Mouse (Mus musculus): ENCODE data around the gene Hpd.
A peak's percentile ranks its signal among the peaks of the same experiment; 100 is the strongest.

GRCm38 (mm10) chr5:123122181-123122580 is 60.3 kb downstream of the Hpd start:
- no peak for TF ChIP-seq RCOR1 (conservative IDR thresholded peaks at IDR 0.05; ENCODE audit: low read depth, low read length)
- TF ChIP-seq CTCF (conservative IDR thresholded peaks at IDR 0.05 in 1 of 2, IDR thresholded peaks at IDR 0.05 in 1 of 2; ENCODE audit: low read depth in 2 of 2, low read length in 2 of 2), result peak; percentile 9 to 60; a peak in 2 of 4 replicates
- no peak for TF ChIP-seq MXI1 (IDR thresholded peaks at IDR 0.05; ENCODE audit: low read depth, low read length)
- no peak for TF ChIP-seq BHLHE40 (IDR thresholded peaks at IDR 0.05; ENCODE audit: low read depth, low read length)
- no peak for TF ChIP-seq MAZ (IDR thresholded peaks at IDR 0.05; ENCODE audit: low read depth, low read length)
- TF ChIP-seq NELFE (IDR thresholded peaks at IDR 0.05; ENCODE audit: low read depth, low read length), result no peak
- TF ChIP-seq POLR2A (IDR thresholded peaks at IDR 0.05; ENCODE audit: low read depth, low read length), result no peak
- TF ChIP-seq PAX5 (IDR thresholded peaks at IDR 0.05; ENCODE audit: low read length), result no peak

Data from CH12.LX (cell line).